ENCODE assay signal across 33 mouse cellular contexts in genomic region chr7:125152281-125152680, GRCm38 (mm10).
"Had no signal": no experiment of that assay in that cellular context is flagged by ENCODE, and none has a peak within 500 bp of the region (broad histone marks: within the 10 kb centered on the region; RNA-seq: fewer than 3 reads in every experiment).

No protein-coding gene starts in this region.

- ATAC-seq: hindbrain, embryonic 16.5 days; hindbrain, postnatal 0 days; inflammation-experienced regulatory T-cells, adult 6 months; intestine, embryonic 15.5 days; intestine, embryonic 16.5 days; intestine, postnatal 0 days had no signal

- H3K9me3 ChIP-seq: heart, embryonic 13.5 days; heart, embryonic 15.5 days; hindbrain, embryonic 10.5 days; hindbrain, embryonic 12.5 days; hindbrain, embryonic 13.5 days; hindbrain, embryonic 15.5 days; intestine, embryonic 15.5 days; kidney, embryonic 15.5 days had no signal

- H3K4me1 ChIP-seq: heart, embryonic 13.5 days; heart, embryonic 15.5 days; intestine, embryonic 15.5 days; kidney, embryonic 15.5 days had no signal

- H3K4me2 ChIP-seq: heart, embryonic 13.5 days; heart, embryonic 15.5 days; hindbrain, embryonic 12.5 days; hindbrain, embryonic 13.5 days; hindbrain, embryonic 14.5 days; hindbrain, embryonic 15.5 days; intestine, embryonic 15.5 days; kidney, embryonic 15.5 days had no signal

- H3K4me3 ChIP-seq: heart, embryonic 13.5 days; heart, embryonic 15.5 days; hindbrain, embryonic 10.5 days; hindbrain, embryonic 12.5 days; hindbrain, embryonic 13.5 days; hindbrain, embryonic 15.5 days; intestine, embryonic 15.5 days; kidney, embryonic 15.5 days; layer of hippocampus, adult 2 months; left cerebral cortex, adult 2 months had no signal

- H3K9ac ChIP-seq: heart, embryonic 13.5 days; heart, embryonic 15.5 days; hindbrain, embryonic 12.5 days; hindbrain, embryonic 13.5 days; hindbrain, embryonic 14.5 days; hindbrain, embryonic 15.5 days; intestine, embryonic 15.5 days; kidney, embryonic 15.5 days had no signal

- H3K27me3 ChIP-seq: heart, embryonic 13.5 days; heart, embryonic 15.5 days; hindbrain, embryonic 12.5 days; hindbrain, embryonic 13.5 days; hindbrain, embryonic 15.5 days; intestine, embryonic 15.5 days; kidney, embryonic 15.5 days had no signal

- H3K36me3 ChIP-seq: heart, embryonic 13.5 days; heart, embryonic 15.5 days; hindbrain, embryonic 10.5 days; hindbrain, embryonic 12.5 days; hindbrain, embryonic 13.5 days; hindbrain, embryonic 15.5 days; intestine, embryonic 15.5 days; kidney, embryonic 15.5 days had no signal

- H3K27ac ChIP-seq: heart, embryonic 13.5 days; heart, embryonic 15.5 days; hindbrain, embryonic 10.5 days; hindbrain, embryonic 12.5 days; hindbrain, embryonic 13.5 days; hindbrain, embryonic 14.5 days; hindbrain, embryonic 15.5 days; hindbrain, postnatal 0 days; intestine, embryonic 15.5 days; kidney, embryonic 15.5 days; kidney, postnatal 0 days; layer of hippocampus, adult 2 months; left cerebral cortex, adult 2 months had no signal

- DNase-seq: heart, postnatal 10 days; heart, postnatal 14 days; heart, postnatal 36 days; heart, postnatal 4 days; kidney, adult 11 months; kidney, adult 18-20 months; kidney, adult 2 months; kidney, adult 8-10 months; kidney, adult 9 months; kidney, postnatal 10 days; kidney, postnatal 14 days; kidney, postnatal 25 days; kidney, postnatal 36 days; kidney, postnatal 4 days; layer of hippocampus, adult 9-11 months; layer of hippocampus, postnatal 36 days had no signal
